Mouse (Mus musculus): Measurements from ENCODE around the gene Enkd1.

- no peak for TF ChIP-seq CTCF (IDR thresholded peaks at IDR 0.05; ENCODE audit: control insufficient read depth, insufficient read depth, insufficient read length)
- TF ChIP-seq CEBPB (IDR thresholded peaks at IDR 0.05; ENCODE audit: low read depth) = no peak
These were observed 7.0 kb upstream of the Enkd1 start for GRCm38 (mm10) chr8:105715042-105715441.

Measured in C2C12 (cell line).